Comparison of ENCODE assay signal across 35 mouse cellular contexts in the genomic region with DNA sequence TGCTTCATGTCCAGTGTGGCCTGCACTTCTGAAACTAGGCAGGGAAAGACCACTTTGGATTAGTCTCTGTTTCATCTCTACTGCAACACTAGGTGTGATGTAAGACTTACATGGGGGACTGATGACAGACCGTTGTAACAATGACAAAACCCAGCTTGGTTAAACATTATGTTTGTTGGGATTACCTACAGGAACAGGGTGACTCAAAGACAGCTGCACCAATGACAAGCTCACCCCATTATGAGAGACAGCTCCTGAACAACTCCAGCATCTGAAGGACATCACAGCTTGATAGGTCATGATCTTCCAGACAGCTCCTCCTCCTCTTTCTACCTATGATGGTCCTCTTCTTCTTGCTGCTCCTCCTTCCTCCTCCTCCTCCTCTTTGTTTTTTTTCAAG. TPM values are rescaled to one million over a fixed set of nuclear protein-coding genes. Genes with fewer than 3 reads are reported as not detected.
"Had no signal": no experiment of that assay in that cellular context is flagged by ENCODE, and none has a peak within 500 bp of the region (broad histone marks: within the 10 kb centered on the region; RNA-seq: fewer than 3 reads in every experiment).

No protein-coding gene starts in this region.

- H3K27me3 ChIP-seq: heart, embryonic 12.5 days; hindbrain, embryonic 13.5 days; hindbrain, embryonic 15.5 days; kidney, embryonic 15.5 days; limb, embryonic 12.5 days had no signal

- H3K4me2 ChIP-seq: heart, embryonic 12.5 days; hindbrain, embryonic 13.5 days; hindbrain, embryonic 15.5 days; kidney, embryonic 15.5 days; limb, embryonic 12.5 days had no signal

- H3K4me3 ChIP-seq: gastrocnemius, adult 2 months; heart, embryonic 10.5 days; heart, embryonic 12.5 days; hindbrain, embryonic 13.5 days; hindbrain, embryonic 15.5 days; kidney, embryonic 15.5 days; layer of hippocampus, adult 2 months; left cerebral cortex, adult 2 months; limb, embryonic 10.5 days; limb, embryonic 12.5 days had no signal

- H3K36me3 ChIP-seq: heart, embryonic 10.5 days; heart, embryonic 12.5 days; hindbrain, embryonic 15.5 days; kidney, embryonic 15.5 days; limb, embryonic 10.5 days; limb, embryonic 12.5 days had no signal

- DNase-seq: forebrain, postnatal 0 days; gastrocnemius, adult 2 months; gastrocnemius, postnatal 10 days; gastrocnemius, postnatal 25 days; heart, adult 18-20 months; kidney, adult 11 months; kidney, adult 2 months; kidney, adult 9 months had no signal

- H3K4me1 ChIP-seq: heart, embryonic 12.5 days had no signal

RNA-seq across cellular contexts. Expression of gene Gm10188, which starts 30.8 kb away (rescaled TPM):
- total RNA-seq: forebrain, postnatal 0 days; gastrocnemius, adult 2 months; gastrocnemius, postnatal 10 days; gastrocnemius, postnatal 25 days; gastrocnemius, postnatal 4 days; granulocyte monocyte progenitor cell, adult 5-6 weeks; heart, adult 18-20 months; heart, adult 8-10 months; heart, postnatal 10 days; heart, postnatal 25 days; hematopoietic stem cell, adult 5-6 weeks; hindbrain, postnatal 0 days; layer of hippocampus, adult 2 months; layer of hippocampus, postnatal 10 days; layer of hippocampus, postnatal 25 days; left cerebral cortex, adult 2 months; left cerebral cortex, postnatal 14 days; left cerebral cortex, postnatal 36 days had no signal
- polyA plus RNA-seq: forebrain, postnatal 0 days; heart, embryonic 10.5 days; heart, embryonic 12.5 days; heart, embryonic 14.5 days; heart, embryonic 16.5 days; hindbrain, embryonic 11.5 days; intestine, embryonic 14.5 days; intestine, embryonic 16.5 days; kidney, adult 2 months; kidney, embryonic 15.5 days; kidney, postnatal 0 days; limb, embryonic 10.5 days; limb, embryonic 12.5 days; limb, embryonic 14.5 days had no signal

RNA-seq across cellular contexts. Expression of gene Klhdc8a, which starts 38.1 kb away (rescaled TPM):
- total RNA-seq: granulocyte monocyte progenitor cell, adult 5-6 weeks; hematopoietic stem cell, adult 5-6 weeks had no signal
- polyA plus RNA-seq: limb, embryonic 10.5 days had no signal
